Comparison of ENCODE assay signal across 8 mouse cellular contexts in the genomic region with DNA sequence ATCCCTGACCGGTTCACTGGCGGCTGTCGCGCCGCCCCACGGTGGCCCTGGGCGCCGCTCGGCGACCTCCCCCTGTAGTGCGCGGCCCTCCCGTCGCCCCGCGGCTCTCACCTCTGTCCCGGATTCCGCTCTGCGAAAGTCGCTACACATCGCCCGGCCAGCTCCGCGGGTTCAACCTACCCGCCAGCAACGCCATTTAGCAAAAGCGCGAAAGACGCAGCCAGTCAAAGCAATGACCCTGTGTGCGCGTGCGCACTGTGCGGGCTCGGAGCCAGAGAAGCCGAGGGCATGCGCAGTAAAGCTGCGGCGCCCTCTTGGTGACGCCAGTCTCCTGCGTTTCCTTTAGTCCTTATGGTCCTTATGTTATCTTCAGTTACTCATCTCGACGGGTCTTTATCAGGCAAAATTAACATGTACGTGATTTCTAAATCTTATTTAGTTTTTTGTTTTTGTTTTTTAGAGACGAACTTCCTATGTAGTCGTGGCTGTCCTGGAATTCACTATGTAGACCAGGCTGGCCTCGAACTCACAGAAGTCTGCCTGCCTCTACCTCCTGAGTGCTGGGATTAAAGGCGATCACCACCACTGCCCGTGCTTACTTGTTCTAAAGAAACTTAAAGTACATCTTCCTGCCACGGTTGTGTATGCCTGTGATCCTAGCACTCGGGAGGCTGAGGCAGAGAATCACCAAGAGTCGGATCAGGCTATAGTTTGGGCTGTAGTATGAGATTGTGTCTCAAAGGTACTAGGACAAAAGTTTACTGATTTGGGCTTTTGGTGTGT. TPM values are rescaled to one million over a fixed set of nuclear protein-coding genes. Genes with fewer than 3 reads are reported as not detected.
DNase-seq lines count a peak whose midpoint lies in the region; ATAC-seq and TF ChIP-seq lines count a peak whose summit lies in the region.

Gene Xrcc2 (minus strand): TSS at position 259 of the 783 bp plus-strand sequence.

- no peak within 1 kb of the TSS for H3K27ac ChIP-seq in ES-E14 (ENCODE audit: insufficient read depth, low read depth, low read length, poor library complexity, severe bottlenecking)
- H3K27ac ChIP-seq in forebrain, embryonic 16.5 days (ENCODE audit: low read length) = peak within 1 kb of the TSS; percentile 73
- peak within 1 kb of the TSS; percentile 78 for H3K27ac ChIP-seq in lung, embryonic 15.5 days

- peaks cover 5% of the 10 kb centered on the region for H3K36me3 ChIP-seq in ES-E14 (ENCODE audit: control insufficient read depth, insufficient read depth, low read length, poor library complexity, severe bottlenecking)
- no peaks in the 10 kb centered on the region for H3K36me3 ChIP-seq in forebrain, embryonic 16.5 days (ENCODE audit: control insufficient read depth, insufficient read depth)
- 0 out of 2 replicates have a peak, but pooled peaks cover 3% of the 10 kb centered on the region for H3K36me3 ChIP-seq in lung, embryonic 15.5 days

- 8% methylated on average over 51 of the region's 51 CpGs for WGBS in forebrain, embryonic 16.5 days
- WGBS in lung, embryonic 15.5 days = 7% methylated on average over 51 of the region's 51 CpGs

- peak; percentile 87 for DNase-seq in ES-E14 (ENCODE audit: low read depth, low spot score)
- peak; percentile 95 for DNase-seq in cerebellum, adult 11-12 months
- peak; percentile 98 for DNase-seq in heart, postnatal 4 days
- peak; percentile 94 to 99 for DNase-seq in layer of hippocampus, adult 8-10 months (ENCODE audit: low spot score in 2 of 2)
- peak; percentile 90 for DNase-seq in ovary, adult 18-20 months (ENCODE audit: low spot score)
- DNase-seq in thymus, postnatal 0 days (ENCODE audit: low spot score) = peak; percentile 97

- no peaks in the 10 kb centered on the region for H3K9me3 ChIP-seq in ES-E14 (ENCODE audit: control insufficient read depth, insufficient read depth, low read depth, low read length)
- no peaks in the 10 kb centered on the region for H3K9me3 ChIP-seq in forebrain, embryonic 16.5 days (ENCODE audit: control insufficient read depth, low read length)
- no peaks in the 10 kb centered on the region for H3K9me3 ChIP-seq in lung, embryonic 15.5 days

- H3K9ac ChIP-seq in ES-E14 (ENCODE audit: insufficient read depth, low read depth, low read length, poor library complexity, severe bottlenecking) = peak within 1 kb of the TSS; percentile 90
- H3K9ac ChIP-seq in forebrain, embryonic 16.5 days (replicated peaks; ENCODE audit: low read depth, low read length) = peak within 1 kb of the TSS; percentile 83
- peak within 1 kb of the TSS; percentile 84 for H3K9ac ChIP-seq in lung, embryonic 15.5 days

- peaks cover 0 to 3% of the 10 kb centered on the region in 2 experiments; a peak in 1 of 4 replicates for H3K4me1 ChIP-seq in ES-E14 (ENCODE audit: control insufficient read depth in 2 of 2, insufficient read depth in 2 of 2, low read length in 2 of 2, poor library complexity in 1 of 2)
- H3K4me1 ChIP-seq in forebrain, embryonic 16.5 days (replicated peaks; ENCODE audit: control insufficient read depth, insufficient read depth, low read length) = peaks cover 16% of the 10 kb centered on the region
- peaks cover 11% of the 10 kb centered on the region for H3K4me1 ChIP-seq in lung, embryonic 15.5 days

- H3K27me3 ChIP-seq in forebrain, embryonic 16.5 days (replicated peaks; ENCODE audit: control insufficient read depth, insufficient read depth, low read length) = no peaks in the 10 kb centered on the region
- no peaks in the 10 kb centered on the region for H3K27me3 ChIP-seq in lung, embryonic 15.5 days

- peak; percentile 97 for ATAC-seq in forebrain, embryonic 16.5 days
- ATAC-seq in lung, embryonic 15.5 days (ENCODE audit: borderline replicate concordance, extremely low read depth, low FRiP score, low TSS enrichment) = peak; percentile 94

- peak within 1 kb of the TSS; percentile 88 for H3K4me2 ChIP-seq in forebrain, embryonic 16.5 days (ENCODE audit: low read length)
- peak within 1 kb of the TSS; percentile 66 for H3K4me2 ChIP-seq in lung, embryonic 15.5 days

- in situ Hi-C loops in ES-E14 (cut with MboI; ENCODE audit: low sequenced_read_pairs in 2 of 2, unreplicated experiment in 2 of 2) = no loop called here

- H3K4me3 ChIP-seq in ES-E14 (ENCODE audit: insufficient read depth in 1 of 2, low read depth in 1 of 2, low read length in 2 of 2, poor library complexity in 1 of 2, severe bottlenecking in 1 of 2) = peak within 1 kb of the TSS; percentile 78 to 83
- peak within 1 kb of the TSS; percentile 97 for H3K4me3 ChIP-seq in forebrain, embryonic 16.5 days (replicated peaks; ENCODE audit: low read length)
- peak within 1 kb of the TSS; percentile 93 for H3K4me3 ChIP-seq in lung, embryonic 15.5 days

TF ChIP-seq in ES-E14, 5 proteins besides CTCF, POLR2A, EP300 and RAD21:
- TF ChIP-seq ZC3H11A (IDR thresholded peaks at IDR 0.05; ENCODE audit: borderline replicate concordance, low read depth, low read length) = no peak
- TF ChIP-seq MAFK (IDR thresholded peaks at IDR 0.05; ENCODE audit: insufficient read depth, low read depth, low read length) = no peak
- TF ChIP-seq ZNF384 (IDR thresholded peaks at IDR 0.05; ENCODE audit: low read depth, low read length) = no peak
- TF ChIP-seq HCFC1 (IDR thresholded peaks at IDR 0.05; ENCODE audit: borderline replicate concordance, insufficient read depth, low read length) = no peak
- no peak for TF ChIP-seq CHD2 (IDR thresholded peaks at IDR 0.05; ENCODE audit: low read depth, low read length)

RNA-seq across cellular contexts. Expression of gene Xrcc2, which starts in this region (rescaled TPM):
- total RNA-seq in ES-E14 (2012; rRNA removed) = 32.1 and 39.0 TPM in 2 replicates
- 5.4 and 5.6 TPM in 2 replicates for polyA plus RNA-seq in forebrain, embryonic 16.5 days (2015; fragmentation: Nextera tagmentation; extraction: Ambion mirVana)
- total RNA-seq in heart, postnatal 4 days (2021) = 10 to 100 TPM in 1 of 2 experiments, 1 to 10 TPM in 1; 9.5 to 10.2 TPM
- 1 to 10 TPM; 5.9 to 9.2 (median 7.8) TPM for total RNA-seq in layer of hippocampus, adult 8-10 months (2022)
- 9.6 and 10.4 TPM in 2 replicates for polyA plus RNA-seq in lung, embryonic 15.5 days (2015; fragmentation: Nextera tagmentation; extraction: Ambion mirVana)
- 5.1 and 5.6 TPM in 2 replicates for polyA plus RNA-seq in thymus, postnatal 0 days (2015; fragmentation: Nextera tagmentation; extraction: Ambion mirVana)
